Mouse (Mus musculus): Measurements from ENCODE around the gene Spag7.
A peak's percentile ranks its signal among the peaks of the same experiment; 100 is the strongest.

Gene Spag7

DNA sequence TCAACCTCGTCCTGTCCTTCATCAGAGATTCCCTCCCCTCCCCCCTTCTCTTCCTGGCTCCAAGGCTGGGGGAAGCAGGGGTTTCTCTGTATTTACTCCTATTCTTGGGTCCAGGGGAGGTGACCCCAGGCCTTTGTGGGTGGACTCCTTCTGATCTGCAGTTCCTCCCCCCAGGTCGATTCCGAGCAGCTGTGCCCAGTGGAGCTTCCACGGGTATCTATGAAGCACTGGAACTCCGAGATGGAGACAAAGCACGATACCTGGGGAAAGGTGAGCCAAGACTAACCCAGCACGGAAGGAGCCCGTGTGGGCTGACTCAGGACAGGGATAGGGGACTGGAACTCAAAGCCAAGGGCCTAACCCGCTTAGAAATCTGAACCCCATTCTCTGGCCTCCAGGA is 11.2 kb downstream of the Spag7 start:
- peaks cover 5% of the 10 kb centered on the region; the same call in 1 of the 2 replicates for H3K27me3 ChIP-seq (ENCODE audit: insufficient read depth, low read length)
- TF ChIP-seq POU5F1 (IDR thresholded peaks at IDR 0.05; ENCODE audit: borderline replicate concordance, low read length) (no peak), CTCF (conservative IDR thresholded peaks at IDR 0.05; ENCODE audit: low read length) (no peak), NANOG (IDR thresholded peaks at IDR 0.05; ENCODE audit: borderline replicate concordance, low read length) (no peak)
- H3K9me3 ChIP-seq (ENCODE audit: low read length) = peaks cover 8% of the 10 kb centered on the region
- peak overlapping the region; percentile 26 for H3K4me3 ChIP-seq (replicated peaks; ENCODE audit: low read length)
- peaks cover 32% of the 10 kb centered on the region for H3K36me3 ChIP-seq (ENCODE audit: insufficient read depth, low read length)
- H3K4me1 ChIP-seq (replicated peaks; ENCODE audit: low read depth, low read length) = peaks cover 62% of the 10 kb centered on the region

GRCm38 (mm10) chr11:70657573-70657972 is 11.6 kb downstream of the Spag7 start:
- Histone ChIP-seq H3K4me3 (replicated peaks; ENCODE audit: low read length) (peak overlapping the region; percentile 26), H3K27me3 (ENCODE audit: insufficient read depth, low read length) (peaks cover 5% of the 10 kb centered on the region; the same call in 1 of the 2 replicates), H3K36me3 (ENCODE audit: insufficient read depth, low read length) (peaks cover 32% of the 10 kb centered on the region), H3K4me1 (replicated peaks; ENCODE audit: low read depth, low read length) (peaks cover 62% of the 10 kb centered on the region), H3K9me3 (ENCODE audit: low read length) (peaks cover 12% of the 10 kb centered on the region)
- TF ChIP-seq CTCF (conservative IDR thresholded peaks at IDR 0.05; ENCODE audit: low read length) (no peak), NANOG (IDR thresholded peaks at IDR 0.05; ENCODE audit: borderline replicate concordance, low read length) (no peak), POU5F1 (IDR thresholded peaks at IDR 0.05; ENCODE audit: borderline replicate concordance, low read length) (no peak)

DNA sequence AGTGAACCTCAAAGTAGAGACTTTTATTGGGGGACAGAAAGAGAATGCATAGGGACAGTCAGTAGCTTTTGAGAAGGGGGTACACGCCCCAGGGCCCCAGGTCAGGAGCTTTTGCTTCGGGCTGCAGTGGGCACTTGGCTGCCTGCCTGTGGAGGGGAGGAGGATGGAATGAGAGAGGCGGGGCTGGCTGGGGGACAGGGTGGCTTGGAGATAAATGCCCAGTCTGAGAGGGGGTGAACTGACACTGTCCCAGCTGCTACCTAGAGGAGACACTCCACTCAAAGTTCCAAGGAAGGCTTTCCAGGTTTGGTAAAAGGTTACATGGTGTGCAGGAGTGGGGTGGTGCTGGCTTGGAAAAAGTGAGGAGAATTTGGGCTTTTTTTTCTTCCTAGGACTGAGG is 12.3 kb downstream of the Spag7 start, which contains the start of gene Eno3:
TSS of gene Eno3 (plus strand) at position 239 of the 400 bp plus-strand sequence.
- Histone ChIP-seq H3K9me3 (ENCODE audit: low read length) (peaks cover 18% of the 10 kb centered on the region), H3K4me1 (replicated peaks; ENCODE audit: low read depth, low read length) (peaks cover 64% of the 10 kb centered on the region), H3K36me3 (ENCODE audit: insufficient read depth, low read length) (peaks cover 32% of the 10 kb centered on the region), H3K4me3 (replicated peaks; ENCODE audit: low read length) (peak within 1 kb of the TSS; percentile 99), H3K27me3 (ENCODE audit: insufficient read depth, low read length) (peaks cover 5% of the 10 kb centered on the region; the same call in 1 of the 2 replicates)
- TF ChIP-seq CTCF (conservative IDR thresholded peaks at IDR 0.05; ENCODE audit: low read length) = no peak

GRCm38 (mm10) chr11:70656456-70656927 is 12.7 kb downstream of the Spag7 start:
- H3K9me3 ChIP-seq (ENCODE audit: low read length) = peaks cover 23% of the 10 kb centered on the region
- peaks cover 32% of the 10 kb centered on the region for H3K36me3 ChIP-seq (ENCODE audit: insufficient read depth, low read length)
- H3K4me1 ChIP-seq (replicated peaks; ENCODE audit: low read depth, low read length) = peaks cover 68% of the 10 kb centered on the region
- peaks cover 5% of the 10 kb centered on the region; the same call in 1 of the 2 replicates for H3K27me3 ChIP-seq (ENCODE audit: insufficient read depth, low read length)
- H3K4me3 ChIP-seq (replicated peaks; ENCODE audit: low read length) = peak overlapping the region; percentile 99
- TF ChIP-seq CTCF (conservative IDR thresholded peaks at IDR 0.05; ENCODE audit: low read length) (no peak), NANOG (IDR thresholded peaks at IDR 0.05; ENCODE audit: borderline replicate concordance, low read length) (no peak), POU5F1 (IDR thresholded peaks at IDR 0.05; ENCODE audit: borderline replicate concordance, low read length) (no peak)

DNA sequence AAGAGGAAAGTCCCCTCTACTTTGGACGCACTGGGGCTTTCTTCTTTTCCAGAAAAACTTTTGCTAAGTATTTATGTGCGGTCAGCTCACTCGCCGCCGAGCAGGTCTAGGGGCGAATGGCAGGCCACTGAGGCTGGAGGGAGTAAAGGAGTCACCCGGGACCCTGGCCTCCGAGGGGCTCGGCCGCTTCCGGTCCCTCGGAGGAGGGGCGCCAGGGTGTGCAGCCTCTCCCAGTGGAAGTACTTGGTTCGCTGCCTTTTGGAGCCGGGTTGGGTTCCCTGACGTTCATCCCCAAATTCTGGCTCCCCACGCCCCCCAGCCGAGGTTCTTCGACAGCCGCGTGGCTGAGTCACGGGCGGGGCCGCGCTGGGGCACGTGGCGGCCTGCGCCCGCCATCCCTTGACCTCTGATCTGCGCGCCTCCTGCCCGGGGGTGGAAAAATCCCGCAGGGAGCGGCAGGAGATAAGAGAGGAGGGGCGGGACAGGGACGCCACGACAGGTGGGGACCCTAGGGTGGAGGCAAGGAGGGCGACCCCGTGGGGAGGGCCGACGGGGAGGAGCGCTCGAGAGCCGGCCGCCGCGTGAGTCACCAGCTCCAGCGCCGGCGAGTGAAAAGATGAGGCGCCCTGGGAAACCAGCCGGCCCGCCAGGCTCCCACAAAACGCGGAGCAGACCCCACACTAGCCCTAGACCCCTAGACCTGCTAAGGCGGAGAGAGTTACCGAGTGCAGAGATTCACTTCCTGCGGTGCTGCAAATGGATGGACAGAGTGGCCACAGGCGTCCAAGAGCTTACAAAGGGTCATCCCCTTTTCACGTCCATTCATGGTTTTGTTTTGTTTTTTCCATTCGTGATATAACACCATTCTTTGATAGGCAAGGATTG is 13.4 kb downstream of the Spag7 start:
- H3K4me1 ChIP-seq (replicated peaks; ENCODE audit: low read depth, low read length) = peaks cover 70% of the 10 kb centered on the region
- TF ChIP-seq NANOG (IDR thresholded peaks at IDR 0.05; ENCODE audit: borderline replicate concordance, low read length) (no peak), POU5F1 (IDR thresholded peaks at IDR 0.05; ENCODE audit: borderline replicate concordance, low read length) (no peak), CTCF (conservative IDR thresholded peaks at IDR 0.05; ENCODE audit: low read length) (no peak)

GRCm38 (mm10) chr11:70654923-70655570 is 14.2 kb downstream of the Spag7 start:
- H3K4me1 ChIP-seq (replicated peaks; ENCODE audit: low read depth, low read length) = peaks cover 70% of the 10 kb centered on the region
- H3K9me3 ChIP-seq (ENCODE audit: low read length) = peaks cover 37% of the 10 kb centered on the region
- peaks cover 5% of the 10 kb centered on the region; the same call in 1 of the 2 replicates for H3K27me3 ChIP-seq (ENCODE audit: insufficient read depth, low read length)
- peak overlapping the region; percentile 99 for H3K4me3 ChIP-seq (replicated peaks; ENCODE audit: low read length)
- TF ChIP-seq POU5F1 (IDR thresholded peaks at IDR 0.05; ENCODE audit: borderline replicate concordance, low read length) = no peak
- TF ChIP-seq CTCF (conservative IDR thresholded peaks at IDR 0.05; ENCODE audit: low read length) = no peak
- no peak for TF ChIP-seq NANOG (IDR thresholded peaks at IDR 0.05; ENCODE audit: borderline replicate concordance, low read length)
- H3K36me3 ChIP-seq (ENCODE audit: insufficient read depth, low read length) = peaks cover 37% of the 10 kb centered on the region

More for the DNA sequence above, 13.4 kb downstream of the Spag7 start:
- Histone ChIP-seq H3K9me3 (ENCODE audit: low read length) (peaks cover 30% of the 10 kb centered on the region), H3K4me3 (replicated peaks; ENCODE audit: low read length) (peak overlapping the region; percentile 99), H3K27me3 (ENCODE audit: insufficient read depth, low read length) (peaks cover 5% of the 10 kb centered on the region; the same call in 1 of the 2 replicates), H3K36me3 (ENCODE audit: insufficient read depth, low read length) (peaks cover 34% of the 10 kb centered on the region)

DNA sequence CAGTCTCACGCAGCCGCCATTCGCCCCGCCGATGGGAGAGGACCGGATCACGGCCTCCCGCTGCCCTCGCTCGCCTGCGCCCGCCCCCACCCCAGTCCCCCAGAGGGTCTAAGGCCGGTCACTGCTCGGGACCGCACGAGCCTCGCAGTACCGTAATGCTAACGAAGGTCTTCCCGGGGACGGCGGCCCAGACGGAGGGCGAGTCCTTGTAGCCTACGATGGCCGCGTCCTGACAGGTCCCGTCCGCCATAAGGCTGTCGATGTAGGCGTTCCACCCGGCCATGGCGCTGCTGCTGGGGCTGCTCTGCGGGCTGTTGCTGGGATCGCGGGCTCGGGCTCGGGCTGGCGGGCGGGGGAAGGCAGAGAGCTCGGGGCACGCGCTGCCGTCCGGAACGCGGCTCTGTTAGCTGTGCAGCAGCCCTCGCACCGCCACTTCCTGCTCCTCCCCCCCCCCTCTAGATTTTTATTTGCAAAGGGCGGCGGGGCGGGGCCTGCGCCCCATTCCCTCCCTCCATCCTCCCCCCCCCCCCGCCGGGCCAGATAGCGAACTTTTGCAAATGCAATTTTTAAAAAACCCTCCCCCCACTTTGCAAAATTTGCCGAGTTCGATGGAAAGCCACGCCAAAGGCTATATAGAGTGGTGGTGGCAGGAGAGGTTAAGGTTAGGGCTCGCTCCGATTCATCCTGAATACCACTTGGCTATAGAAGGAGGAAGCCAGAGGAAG is 14.9 kb downstream of the Spag7 start, which contains the start of gene Pfn1:
TSS of gene Pfn1 (minus strand) at position 447 of the 725 bp plus-strand sequence.
- peaks cover 5% of the 10 kb centered on the region; the same call in 1 of the 2 replicates for H3K27me3 ChIP-seq (ENCODE audit: insufficient read depth, low read length)
- TF ChIP-seq POU5F1 (IDR thresholded peaks at IDR 0.05; ENCODE audit: borderline replicate concordance, low read length) (no peak), CTCF (conservative IDR thresholded peaks at IDR 0.05; ENCODE audit: low read length) (no peak), NANOG (IDR thresholded peaks at IDR 0.05; ENCODE audit: borderline replicate concordance, low read length) (no peak)
- peak within 1 kb of the TSS; percentile 99 for H3K4me3 ChIP-seq (replicated peaks; ENCODE audit: low read length)
- H3K9me3 ChIP-seq (ENCODE audit: low read length) = peaks cover 44% of the 10 kb centered on the region
- H3K4me1 ChIP-seq (replicated peaks; ENCODE audit: low read depth, low read length) = peaks cover 70% of the 10 kb centered on the region
- H3K36me3 ChIP-seq (ENCODE audit: insufficient read depth, low read length) = peaks cover 44% of the 10 kb centered on the region
